Mouse (Mus musculus) CH12.LX (cell line): ENCODE measurements around the gene Taf13. TPM values are rescaled to one million over a fixed set of nuclear protein-coding genes. Genes with fewer than 3 reads are reported as not detected.
A peak's percentile ranks its signal among the peaks of the same experiment; 100 is the strongest.

ENCODE experiments used
- DNase-seq: peaks from one replicate; pipeline ENCODE4 v3.0.0-alpha.2; 2013; ENCODE audit errors: extremely low read depth
- H3K27ac ChIP-seq: 2 replicates; pipeline ENCODE4 v1.5.1; 2012; ENCODE audit warnings: low read depth, mild to moderate bottlenecking, control low read depth, moderate library complexity; ENCODE audit not compliant: insufficient read depth
- H3K27me3 ChIP-seq: replicated peaks from 2 replicates; pipeline ENCODE3; 2012; ENCODE audit warnings: inconsistent platforms
- H3K36me3 ChIP-seq, 2 experiments: replicated peaks in 1 of 2; 2 replicates each; pipeline versions ENCODE3 to v1.6.1; 2012; ENCODE audit warnings: inconsistent platforms in 1 of 2, low read length in 1 of 2, mild to moderate bottlenecking in 1 of 2, mixed read lengths in 1 of 2, moderate library complexity in 1 of 2; ENCODE audit not compliant: control insufficient read depth in 1 of 2, insufficient read depth in 1 of 2
- H3K4me1 ChIP-seq, 2 experiments: 2 replicates each; pipeline ENCODE4 v1.6.1; 2012; ENCODE audit warnings: inconsistent platforms in 1 of 2, moderate library complexity in 1 of 2; ENCODE audit not compliant: insufficient read depth in 2 of 2, control insufficient read depth in 1 of 2
- H3K4me2 ChIP-seq: 2 replicates; pipeline ENCODE4 v1.6.1; 2012; ENCODE audit warnings: low read depth, mild to moderate bottlenecking, control low read depth; ENCODE audit not compliant: poor library complexity, insufficient read depth, severe bottlenecking
- H3K4me3 ChIP-seq, 3 experiments: fragments of 150-350 bp in 1 of 3; sonication (generic) in 1 of 3; replicated peaks in 1 of 3; 2 replicates each; pipeline versions ENCODE3 to v1.5.1; 2011 to 2012; ENCODE audit warnings: low read depth in 2 of 3, low read length in 2 of 3, mild to moderate bottlenecking in 2 of 3, moderate library complexity in 2 of 3, control low read depth in 1 of 3, improper control_type of control experiment in 1 of 3, inconsistent platforms in 1 of 3, mixed read lengths in 1 of 3; ENCODE audit not compliant: poor library complexity in 1 of 3
- H3K79me2 ChIP-seq: replicated peaks from 2 replicates; pipeline ENCODE4 v1.6.1; 2012; ENCODE audit warnings: mild to moderate bottlenecking, moderate library complexity; ENCODE audit not compliant: control insufficient read depth, poor library complexity, insufficient read depth, severe bottlenecking; ENCODE audit errors: extremely low read depth
- H3K9ac ChIP-seq: 2 replicates; pipeline ENCODE4 v1.6.1; 2012; ENCODE audit warnings: low read depth, mild to moderate bottlenecking, control low read depth, moderate library complexity; ENCODE audit not compliant: insufficient read depth
- H3K9me3 ChIP-seq: replicated peaks from 2 replicates; pipeline ENCODE3; 2012; ENCODE audit warnings: low read length, inconsistent platforms, mixed read lengths
- CHD1 ChIP-seq: IDR thresholded peaks from 2 replicates; pipeline ENCODE4 v1.6.1; 2012; ENCODE audit warnings: low read depth, low read length, improper control_type of control experiment, inconsistent platforms
- CHD2 ChIP-seq: IDR thresholded peaks from 2 replicates; pipeline ENCODE4 v1.6.1; 2011; ENCODE audit warnings: low read length, improper control_type of control experiment
- CTCF ChIP-seq, 2 experiments: IDR thresholded peaks in 1 of 2; conservative IDR thresholded peaks in 1 of 2; 2 replicates each; pipeline ENCODE4 v1.5.1; 2011 to 2012; ENCODE audit warnings: low read depth in 2 of 2, low read length in 2 of 2, improper control_type of control experiment in 1 of 2, inconsistent platforms in 1 of 2, mild to moderate bottlenecking in 1 of 2, moderate library complexity in 1 of 2
- E2F4 ChIP-seq: IDR thresholded peaks from 2 replicates; pipeline ENCODE4 v1.6.1; 2011; ENCODE audit warnings: low read depth, low read length, improper control_type of control experiment; ENCODE audit not compliant: insufficient replicate concordance
- ELF1 ChIP-seq: IDR thresholded peaks from 2 replicates; pipeline ENCODE4 v1.6.1; 2014; ENCODE audit warnings: low read depth, mild to moderate bottlenecking, inconsistent platforms, low read length, improper control_type of control experiment
- EP300 ChIP-seq: IDR thresholded peaks from 2 replicates; pipeline ENCODE4 v1.6.1; 2011; ENCODE audit warnings: low read length, improper control_type of control experiment
- ETS1 ChIP-seq: conservative IDR thresholded peaks from 2 replicates; pipeline ENCODE4 v1.6.1; 2012; ENCODE audit warnings: low read depth, mild to moderate bottlenecking, inconsistent platforms, low read length, improper control_type of control experiment, moderate library complexity
- GABPA ChIP-seq: IDR thresholded peaks from 2 replicates; pipeline ENCODE4 v1.6.1; 2012; ENCODE audit warnings: low read depth, low read length, improper control_type of control experiment, inconsistent platforms; ENCODE audit not compliant: insufficient replicate concordance
- HCFC1 ChIP-seq: IDR thresholded peaks from 2 replicates; pipeline ENCODE4 v1.6.1; 2012; ENCODE audit warnings: low read depth, mild to moderate bottlenecking, inconsistent platforms, low read length, improper control_type of control experiment
- IRF4 ChIP-seq: IDR thresholded peaks from 2 replicates; pipeline ENCODE4 v1.6.1; 2014; ENCODE audit warnings: low read depth, mild to moderate bottlenecking, inconsistent platforms, low read length, improper control_type of control experiment
- JUN ChIP-seq: IDR thresholded peaks from 2 replicates; pipeline ENCODE4 v1.6.1; 2011; ENCODE audit warnings: low read depth, mild to moderate bottlenecking, low read length, improper control_type of control experiment, moderate library complexity; ENCODE audit not compliant: insufficient read depth
- KAT2A ChIP-seq: IDR thresholded peaks from 2 replicates; pipeline ENCODE4 v1.6.1; 2012; ENCODE audit warnings: low read length, improper control_type of control experiment, inconsistent platforms; ENCODE audit not compliant: insufficient replicate concordance
- MAFK ChIP-seq: IDR thresholded peaks from 2 replicates; pipeline ENCODE4 v1.6.1; 2011; ENCODE audit warnings: low read length, improper control_type of control experiment; ENCODE audit not compliant: insufficient replicate concordance
- MAX ChIP-seq: IDR thresholded peaks from 2 replicates; pipeline ENCODE4 v1.6.1; 2011; ENCODE audit warnings: low read length, improper control_type of control experiment
- MAZ ChIP-seq: IDR thresholded peaks from 2 replicates; pipeline ENCODE4 v1.6.1; 2012; ENCODE audit warnings: low read depth, mild to moderate bottlenecking, inconsistent platforms, low read length, improper control_type of control experiment, moderate library complexity
- MEF2A ChIP-seq: IDR thresholded peaks from 2 replicates; pipeline ENCODE4 v1.6.1; 2014; ENCODE audit warnings: low read depth, mild to moderate bottlenecking, inconsistent platforms, low read length, improper control_type of control experiment, borderline replicate concordance
- MXI1 ChIP-seq: IDR thresholded peaks from 2 replicates; pipeline ENCODE4 v1.6.1; 2011; ENCODE audit warnings: mild to moderate bottlenecking, low read depth, low read length, improper control_type of control experiment
- MYC ChIP-seq: IDR thresholded peaks from 2 replicates; pipeline ENCODE4 v1.6.1; 2011; ENCODE audit warnings: low read depth, mild to moderate bottlenecking, improper control_type of control experiment, low read length
- NELFE ChIP-seq: IDR thresholded peaks from 2 replicates; pipeline ENCODE4 v1.6.1; 2011; ENCODE audit warnings: low read depth, low read length, improper control_type of control experiment
- NRF1 ChIP-seq: IDR thresholded peaks from 2 replicates; pipeline ENCODE4 v1.6.1; 2014; ENCODE audit warnings: low read depth, mild to moderate bottlenecking, inconsistent platforms, low read length, improper control_type of control experiment, moderate library complexity
- PAX5 ChIP-seq: IDR thresholded peaks from 2 replicates; pipeline ENCODE4 v1.6.1; 2012; ENCODE audit warnings: low read length, inconsistent platforms, mixed read lengths
- POLR2A ChIP-seq: IDR thresholded peaks from 2 replicates; pipeline ENCODE4 v1.6.1; 2011; ENCODE audit warnings: low read depth, mild to moderate bottlenecking, improper control_type of control experiment, low read length
- SIN3A ChIP-seq: IDR thresholded peaks from 2 replicates; pipeline ENCODE4 v1.6.1; 2012; ENCODE audit warnings: low read length, improper control_type of control experiment, inconsistent platforms
- SMC3 ChIP-seq: IDR thresholded peaks from 2 replicates; pipeline ENCODE4 v1.6.1; 2011; ENCODE audit warnings: low read depth, low read length, improper control_type of control experiment
- TBP ChIP-seq: conservative IDR thresholded peaks from 2 replicates; pipeline ENCODE4 v1.6.1; 2011; ENCODE audit warnings: low read depth, low read length, improper control_type of control experiment
- TCF12 ChIP-seq: IDR thresholded peaks from 2 replicates; pipeline ENCODE4 v1.6.1; 2014; ENCODE audit warnings: low read depth, mild to moderate bottlenecking, inconsistent platforms, low read length, improper control_type of control experiment
- UBTF ChIP-seq: IDR thresholded peaks from 2 replicates; pipeline ENCODE4 v1.6.1; 2012; ENCODE audit warnings: low read depth, mild to moderate bottlenecking, inconsistent platforms, low read length, improper control_type of control experiment, moderate library complexity
- USF1 ChIP-seq: IDR thresholded peaks from 2 replicates; pipeline ENCODE4 v1.6.1; 2014; ENCODE audit warnings: low read depth, mild to moderate bottlenecking, inconsistent platforms, low read length, improper control_type of control experiment
- ZC3H11A ChIP-seq: IDR thresholded peaks from 2 replicates; pipeline ENCODE4 v1.6.1; 2012; ENCODE audit warnings: low read depth, mild to moderate bottlenecking, inconsistent platforms, low read length, improper control_type of control experiment
- ZKSCAN1 ChIP-seq: IDR thresholded peaks from 2 replicates; pipeline ENCODE4 v1.6.1; 2012; ENCODE audit warnings: low read depth, inconsistent platforms, low read length, improper control_type of control experiment, borderline replicate concordance
- ZMIZ1 ChIP-seq: IDR thresholded peaks from 2 replicates; pipeline ENCODE4 v1.6.1; 2012; ENCODE audit warnings: low read depth, mild to moderate bottlenecking, inconsistent platforms, low read length, improper control_type of control experiment
- dilution Hi-C: fragments of 300-500 bp; cut with MboI; formaldehyde crosslinking; loops from 2 replicates; pipeline ENCODE4 v1.14.3; 2020; ENCODE audit warnings: low sequenced_read_pairs; ENCODE audit not compliant: extremely low pct_unique_long_range_greater_than_20kb, extremely low pct_ligation_motif_present
- in situ Hi-C: fragments of 300-500 bp; cut with MboI; formaldehyde crosslinking; loops from 3 replicates; pipeline ENCODE4 v1.14.3; 2019; ENCODE audit warnings: low sequenced_read_pairs, low pct_ligation_motif_present, low pct_unique_long_range_greater_than_20kb, mixed read lengths
- polyA plus RNA-seq: library from polyadenylated mRNA; unstranded; fragments of >175 nt; gene quantifications from 2 replicates; pipeline ENCODE4 v1.2.1, GENCODE M21; 2012; ENCODE audit warnings: low read depth; ENCODE audit not compliant: insufficient read length
- total RNA-seq, 2 experiments: library from RNA; depleted of rRNA; stranded (reverse); fragments of 300-350 nt in 1 of 2; fragments of >200 nt in 1 of 2; gene quantifications; 2 replicates each; pipeline ENCODE4 v1.2.3; 2012 to 2014

Gene Taf13
- total and polyA plus RNA-seq, 3 experiments: 10.0 to 20.9 (median 12.0) TPM

- peaks cover 19 to 38% of the 10 kb centered on the region in 2 experiments for H3K36me3 ChIP-seq
- H3K27me3 ChIP-seq: no peaks in the 10 kb centered on the region
- no peaks in the 10 kb centered on the region for H3K9me3 ChIP-seq
- peaks cover 8% of the 10 kb centered on the region; the same call in 1 of the 2 replicates for H3K79me2 ChIP-seq
- no peak overlapping the region for H3K27ac ChIP-seq
- in situ Hi-C loops: loop anchor here (10.0 kb wide), 1 partner anchor 87 kb away; no protein-coding TSS in a partner anchor
- no peak overlapping the region for H3K9ac ChIP-seq
- TF ChIP-seq ZKSCAN1 (no peak), NRF1 (no peak), CTCF (conservative IDR thresholded peaks at IDR 0.05 in 1 of 2, IDR thresholded peaks at IDR 0.05 in 1 of 2; ENCODE audit: low read depth in 2 of 2, low read length in 2 of 2) (no peak), TCF12 (no peak), CHD1 (no peak), MAFK (no peak), IRF4 (no peak), ETS1 (no peak), JUN (no peak), EP300 (no peak), NELFE (no peak), HCFC1 (no peak), E2F4 (no peak), ZC3H11A (no peak), SMC3 (no peak)
- DNase-seq: no peak
- H3K4me3 ChIP-seq: no peak overlapping the region
- peaks cover 7 to 12% of the 10 kb centered on the region in 2 experiments for H3K4me1 ChIP-seq
- dilution Hi-C loops: no loop called here
- no peak overlapping the region for H3K4me2 ChIP-seq
These were observed 13.6 kb upstream of the Taf13 start for GRCm38 (mm10) chr3:108557888-108558287.

- Histone ChIP-seq H3K36me3 (peaks cover 15 to 32% of the 10 kb centered on the region in 2 experiments), H3K9ac (peak within 1 kb of the TSS; percentile 85), H3K27me3 (no peaks in the 10 kb centered on the region), H3K4me2 (peak within 1 kb of the TSS; percentile 99), H3K9me3 (peaks cover 6% of the 10 kb centered on the region), H3K79me2 (peaks cover 8% of the 10 kb centered on the region; the same call in 1 of the 2 replicates), H3K27ac (peak within 1 kb of the TSS; percentile 77), H3K4me3 (peak within 1 kb of the TSS; percentile 74 to 93 (median 86)), H3K4me1 (peaks cover 5 to 9% of the 10 kb centered on the region in 2 experiments)
- DNase-seq: peak; percentile 99
- dilution Hi-C loops: no loop called here
- in situ Hi-C loops: no loop called here
- TF ChIP-seq MYC: peak; percentile 94
- peak; percentile 96 for TF ChIP-seq MXI1
- peak; percentile 75; the same call in 1 of the 2 replicates for TF ChIP-seq KAT2A
- TF ChIP-seq TCF12: peak; percentile 74
- TF ChIP-seq MAX: peak; percentile 92
- TF ChIP-seq MEF2A: peak; percentile 72
- peak; percentile 57 for TF ChIP-seq POLR2A
- TF ChIP-seq CHD1: no peak
- TF ChIP-seq NRF1: peak; percentile 89
- TF ChIP-seq USF1: no peak
- TF ChIP-seq PAX5: no peak
- 0 out of 2 replicates have a peak, but pooled peaks have one; percentile 67 for TF ChIP-seq MAZ
- peak; percentile 94 for TF ChIP-seq HCFC1
- no peak for TF ChIP-seq MAFK
- TF ChIP-seq CHD2: 0 out of 2 replicates have a peak, but pooled peaks have one; percentile 28
- TF ChIP-seq NELFE: peak; percentile 77
- peak; percentile 95 for TF ChIP-seq ELF1
- TF ChIP-seq GABPA: peak; percentile 38; the same call in 1 of the 2 replicates
- TF ChIP-seq IRF4: peak; percentile 59; the same call in 1 of the 2 replicates
- no peak for TF ChIP-seq JUN
- peak; percentile 92 for TF ChIP-seq TBP
- TF ChIP-seq SIN3A: peak; percentile 97
- no peak for TF ChIP-seq ZMIZ1
- TF ChIP-seq UBTF: no peak
These were observed 9.3 kb upstream of the Taf13 start, which contains the start of gene Tmem167b for GRCm38 (mm10) chr3:108562133-108562730. Gene Tmem167b (minus strand): TSS chr3:108562466.
